Mouse (Mus musculus) MN1 (cell line): Measurements from ENCODE around the gene Zfp655.
"Not testable (repeated sequence)": the region's sequence is repeated elsewhere in the genome, so short reads cannot be mapped to it uniquely, and the experiment has no call there.

Source experiments
- DNase-seq: peaks from one replicate; pipeline ENCODE4 v3.0.0-alpha.2; 2016; ENCODE audit warnings: low spot score

Gene Zfp655

GRCm38 (mm10) chr5:145222840-145223239 lies 8.7 kb upstream of the Zfp655 start:
- DNase-seq, result peak; percentile 54

DNA sequence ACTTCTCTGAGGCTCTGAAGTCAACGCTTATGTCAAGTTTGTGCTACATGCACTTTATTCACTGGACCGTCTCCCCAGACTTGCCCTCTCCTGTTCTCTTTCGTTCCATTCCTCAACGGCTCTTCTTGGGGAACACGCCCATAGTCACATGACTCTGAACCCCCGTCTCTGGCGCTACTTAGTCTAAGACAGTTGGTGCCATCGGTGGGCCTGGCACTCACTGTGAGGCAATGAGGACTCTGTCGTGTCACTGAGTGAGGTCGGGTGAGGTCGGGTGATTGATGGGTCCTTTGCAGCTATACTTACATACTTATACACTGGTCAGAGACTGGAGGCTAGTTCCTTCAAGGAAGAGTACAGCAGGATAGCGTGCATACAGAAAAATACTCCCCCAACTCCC lies 8.1 kb upstream of the Zfp655 start:
- DNase-seq, result no peak

DNA sequence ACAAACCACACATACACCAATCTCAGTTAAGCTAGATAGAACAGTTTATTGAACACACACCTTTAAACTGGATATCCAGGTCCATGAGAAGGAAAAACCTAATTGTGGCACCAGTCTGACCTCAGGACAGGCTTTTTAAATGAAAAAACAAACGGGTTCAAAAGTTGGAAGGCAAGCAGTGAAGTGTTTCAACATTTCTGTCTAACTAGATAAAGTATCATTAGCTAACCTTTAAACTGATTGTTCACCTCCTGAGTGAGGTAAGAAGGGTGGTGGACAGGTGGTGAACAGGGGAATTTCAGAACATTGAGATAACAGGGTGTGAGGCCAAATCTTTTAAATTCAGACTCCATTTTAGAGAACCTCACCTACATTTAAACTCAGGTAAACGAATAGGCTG lies 5.1 kb upstream of the Zfp655 start:
- DNase-seq, result no peak

DNA sequence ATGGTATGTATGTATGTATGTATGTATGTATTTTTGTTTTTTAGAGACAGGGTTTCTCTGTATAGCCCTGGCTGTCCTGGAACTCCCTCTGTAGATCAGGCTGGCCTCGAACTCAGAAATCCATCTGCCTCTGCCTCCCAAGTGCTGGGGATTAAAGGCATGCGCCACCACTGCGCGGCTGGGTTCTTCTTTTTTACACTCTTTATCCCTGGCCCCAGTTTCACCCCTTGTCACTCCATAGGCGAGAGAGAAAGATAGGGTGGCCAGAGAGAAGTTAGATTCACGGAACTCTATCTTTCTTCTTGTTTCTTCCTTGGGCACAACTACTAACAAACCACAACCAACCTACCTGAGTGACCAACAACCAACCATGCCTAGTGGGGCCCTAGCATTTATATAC lies 2.2 kb upstream of the Zfp655 start:
- DNase-seq, result not testable (repeated sequence)

GRCm38 (mm10) chr5:145230641-145231040 lies 874 bp upstream of the Zfp655 start:
- DNase-seq, result no peak

DNA sequence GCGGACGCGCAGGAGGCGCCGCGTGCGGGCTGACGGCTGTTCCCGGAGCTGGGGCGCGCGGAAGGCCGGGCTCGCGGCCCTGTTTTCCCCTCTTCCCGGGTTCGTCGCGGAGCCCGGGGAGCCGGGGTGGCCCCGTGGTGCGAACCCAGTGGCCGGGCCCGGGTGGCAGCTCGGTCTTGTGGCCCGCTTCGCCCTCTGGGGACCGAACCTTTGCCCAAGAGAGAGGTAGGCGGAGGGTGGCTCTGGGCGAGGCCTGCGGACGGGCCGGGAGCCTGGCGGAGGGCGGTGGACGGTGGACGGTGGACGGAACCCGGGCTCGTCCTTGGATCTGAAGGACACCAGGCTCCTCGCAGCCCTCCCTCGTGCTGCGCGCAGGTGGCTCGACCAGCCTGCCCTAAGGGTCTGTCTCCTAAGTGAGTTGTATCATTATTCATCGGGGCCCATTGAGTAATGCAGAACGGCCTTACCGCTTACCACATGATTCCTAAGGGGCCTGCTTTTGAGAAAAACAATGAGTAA lies 437 bp downstream of the Zfp655 start:
- DNase-seq, result peak; percentile 73

DNA sequence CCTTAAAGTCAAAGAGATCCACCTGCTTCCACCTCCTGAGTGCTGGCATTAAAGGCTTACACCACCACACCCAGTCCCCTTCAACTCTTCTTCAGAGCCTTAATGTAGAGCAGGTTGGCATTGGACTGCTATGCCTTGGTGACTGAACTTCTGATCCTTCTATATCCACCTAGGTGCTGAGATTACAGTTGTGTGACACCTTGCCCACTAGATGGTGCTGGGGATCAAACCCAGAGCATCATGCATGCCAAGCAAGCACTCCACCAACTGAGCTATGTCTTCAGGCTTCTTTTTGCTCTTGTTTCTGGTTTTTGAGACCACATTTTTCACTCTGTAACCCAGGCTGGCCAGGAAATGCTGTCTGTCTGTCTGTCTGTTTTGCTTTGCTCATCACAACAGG lies 3.1 kb downstream of the Zfp655 start:
- peak; percentile 65 for DNase-seq

- no peak for DNase-seq
These were observed 18.0 kb downstream of the Zfp655 start for GRCm38 (mm10) chr5:145249520-145249919.

- DNase-seq, result not testable (repeated sequence)
These were observed 42.1 kb downstream of the Zfp655 start for GRCm38 (mm10) chr5:145273568-145273967.

GRCm38 (mm10) chr5:145279948-145280347 lies 48.4 kb downstream of the Zfp655 start:
- no peak for DNase-seq

- peak; percentile 94 for DNase-seq
These were observed 49.0 kb downstream of the Zfp655 start, which contains the start of gene Zscan25 for GRCm38 (mm10) chr5:145280371-145281143. TSS of gene Zscan25 (plus strand) at chr5:145280500.

GRCm38 (mm10) chr5:145288382-145288781 lies 56.9 kb downstream of the Zfp655 start:
- DNase-seq, result no peak

GRCm38 (mm10) chr5:145290697-145291096 lies 59.2 kb downstream of the Zfp655 start:
- no peak for DNase-seq

DNA sequence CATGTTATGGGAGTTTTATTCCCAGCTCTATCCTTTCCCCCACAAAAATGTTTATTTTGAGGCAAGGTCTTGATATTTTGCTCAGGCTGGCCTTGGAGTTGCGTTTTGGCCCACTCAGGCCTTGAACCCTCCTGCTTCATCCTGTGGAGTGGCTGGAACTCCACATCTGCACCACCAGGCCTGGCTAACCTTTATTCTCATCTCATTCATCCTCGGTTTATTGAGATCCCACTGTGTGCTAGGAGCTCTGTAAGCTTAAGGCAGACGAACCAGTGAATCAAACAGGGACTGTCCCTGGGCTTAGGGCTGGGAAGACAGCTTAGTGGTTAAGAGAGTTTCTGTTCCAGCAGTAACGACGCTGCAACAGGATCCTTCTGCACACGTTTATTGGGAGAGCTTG lies 60.9 kb downstream of the Zfp655 start:
- no peak for DNase-seq
